Mouse (Mus musculus): ENCODE results near the gene Sik3.

DNA sequence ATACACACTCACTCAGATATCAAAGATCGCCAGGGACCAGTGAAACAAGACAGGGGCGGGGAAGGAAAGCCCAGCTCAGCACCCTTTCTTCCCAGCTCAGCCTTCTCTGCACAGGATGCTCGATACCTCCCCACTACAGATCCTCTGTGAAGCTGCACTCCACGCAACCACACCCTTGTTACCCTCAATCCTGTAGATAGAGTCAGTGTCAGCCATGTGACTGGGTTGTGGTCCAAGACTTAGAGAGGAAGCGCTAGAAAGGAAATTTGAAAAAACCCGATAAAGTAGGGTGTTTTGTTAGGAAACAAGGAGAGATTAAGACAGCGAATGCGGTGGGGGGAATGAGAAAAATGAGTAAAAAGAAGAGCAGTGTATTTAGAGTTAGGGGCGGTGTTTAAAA is 259.4 kb downstream of the Sik3 start:
- TF ChIP-seq SRF (IDR thresholded peaks at IDR 0.05; ENCODE audit: control insufficient read depth, insufficient read length, low read depth): no peak
- no peak for TF ChIP-seq MAX (IDR thresholded peaks at IDR 0.05; ENCODE audit: low read depth)
- TF ChIP-seq POLR2A (IDR thresholded peaks at IDR 0.05; ENCODE audit: insufficient read length, low read depth): no peak
- no peak for TF ChIP-seq POLR2AphosphoS2 (IDR thresholded peaks at IDR 0.05; ENCODE audit: insufficient read length, low read depth)
- TF ChIP-seq TCF3 (IDR thresholded peaks at IDR 0.05; ENCODE audit: insufficient read length, low read depth): no peak
- TF ChIP-seq TCF12 (IDR thresholded peaks at IDR 0.05; ENCODE audit: insufficient read depth, poor library complexity, severe bottlenecking): no peak
- no peak for TF ChIP-seq E2F4 (IDR thresholded peaks at IDR 0.05; ENCODE audit: insufficient read depth)
- TF ChIP-seq REST (IDR thresholded peaks at IDR 0.05; ENCODE audit: insufficient read depth, insufficient read length): no peak
- no peak for TF ChIP-seq MYOD1 (IDR thresholded peaks at IDR 0.05; ENCODE audit: control insufficient read depth in 1 of 3, insufficient read length in 2 of 3, low read depth in 2 of 3)
